Mouse (Mus musculus): Measurements from ENCODE around the gene Tada2b. TPM values are rescaled to one million over a fixed set of nuclear protein-coding genes. Genes with fewer than 3 reads are reported as not detected.

Tada2b gene
- polyA plus RNA-seq, 1 experiment from 2014 or later: 1.5 TPM

GRCm38 (mm10) chr5:36515126-36515525 lies 31.0 kb upstream of the Tada2b start:
- no peak overlapping the region for H3K9ac ChIP-seq (ENCODE audit: low read length)
- TF ChIP-seq EP300 (optimal IDR thresholded peaks at IDR 0.05) (no peak), CTCF (IDR thresholded peaks at IDR 0.05; ENCODE audit: low read depth) (no peak)
- H3K27ac ChIP-seq (replicated peaks): no peak overlapping the region
- DNase-seq (ENCODE audit: low spot score): no peak
- no peaks in the 10 kb centered on the region for H3K4me1 ChIP-seq (replicated peaks; ENCODE audit: control insufficient read depth, insufficient read depth)
- H3K27me3 ChIP-seq (ENCODE audit: control insufficient read depth, insufficient read depth, low read length): no peaks in the 10 kb centered on the region
- peaks cover 26% of the 10 kb centered on the region for H3K36me3 ChIP-seq (ENCODE audit: control insufficient read depth, insufficient read depth, low read length)
- H3K4me3 ChIP-seq (ENCODE audit: low read depth, low read length): no peak overlapping the region
- H3K9me3 ChIP-seq (ENCODE audit: control insufficient read depth, low read length): no peaks in the 10 kb centered on the region
- 79% methylated on average over 1 of the region's 1 CpGs for WGBS
- no peak for ATAC-seq (ENCODE audit: low FRiP score, low TSS enrichment)
- H3K4me2 ChIP-seq (replicated peaks; ENCODE audit: low read depth): no peak overlapping the region

GRCm38 (mm10) chr5:36510956-36511355 lies 26.9 kb upstream of the Tada2b start:
- DNase-seq (ENCODE audit: low spot score) (no peak), ATAC-seq (ENCODE audit: low FRiP score, low TSS enrichment) (no peak)
- Histone ChIP-seq H3K36me3 (ENCODE audit: control insufficient read depth, insufficient read depth, low read length) (peaks cover 19% of the 10 kb centered on the region), H3K4me3 (ENCODE audit: low read depth, low read length) (no peak overlapping the region), H3K4me1 (replicated peaks; ENCODE audit: control insufficient read depth, insufficient read depth) (no peaks in the 10 kb centered on the region), H3K9me3 (ENCODE audit: control insufficient read depth, low read length) (no peaks in the 10 kb centered on the region), H3K27me3 (ENCODE audit: control insufficient read depth, insufficient read depth, low read length) (no peaks in the 10 kb centered on the region), H3K9ac (ENCODE audit: low read length) (no peak overlapping the region), H3K27ac (replicated peaks) (no peak overlapping the region), H3K4me2 (replicated peaks; ENCODE audit: low read depth) (no peak overlapping the region)
- 93% methylated on average over 2 of the region's 2 CpGs for WGBS
- no peak for TF ChIP-seq CTCF (IDR thresholded peaks at IDR 0.05; ENCODE audit: low read depth)
- no peak for TF ChIP-seq EP300 (optimal IDR thresholded peaks at IDR 0.05)

- no peaks in the 10 kb centered on the region for H3K4me1 ChIP-seq (replicated peaks; ENCODE audit: control insufficient read depth, insufficient read depth)
- no peaks in the 10 kb centered on the region for H3K27me3 ChIP-seq (ENCODE audit: control insufficient read depth, insufficient read depth, low read length)
- H3K4me2 ChIP-seq (replicated peaks; ENCODE audit: low read depth): no peak overlapping the region
- 97% methylated on average over 10 of the region's 10 CpGs for WGBS
- no peak overlapping the region for H3K4me3 ChIP-seq (ENCODE audit: low read depth, low read length)
- ATAC-seq (ENCODE audit: low FRiP score, low TSS enrichment) (no peak), DNase-seq (ENCODE audit: low spot score) (no peak)
- no peak overlapping the region for H3K27ac ChIP-seq (replicated peaks)
- no peaks in the 10 kb centered on the region for H3K9me3 ChIP-seq (ENCODE audit: control insufficient read depth, low read length)
- no peak overlapping the region for H3K9ac ChIP-seq (ENCODE audit: low read length)
- peaks cover 13% of the 10 kb centered on the region for H3K36me3 ChIP-seq (ENCODE audit: control insufficient read depth, insufficient read depth, low read length)
- TF ChIP-seq EP300 (optimal IDR thresholded peaks at IDR 0.05) (no peak), CTCF (IDR thresholded peaks at IDR 0.05; ENCODE audit: low read depth) (no peak)
Observed at GRCm38 (mm10) chr5:36508351-36508750, 24.3 kb upstream of the Tada2b start.

GRCm38 (mm10) chr5:36505643-36506042 lies 21.6 kb upstream of the Tada2b start:
- H3K27me3 ChIP-seq (ENCODE audit: control insufficient read depth, insufficient read depth, low read length): no peaks in the 10 kb centered on the region
- TF ChIP-seq EP300 (optimal IDR thresholded peaks at IDR 0.05): no peak
- no peak for TF ChIP-seq CTCF (IDR thresholded peaks at IDR 0.05; ENCODE audit: low read depth)
- H3K9me3 ChIP-seq (ENCODE audit: control insufficient read depth, low read length): no peaks in the 10 kb centered on the region
- no peak overlapping the region for H3K9ac ChIP-seq (ENCODE audit: low read length)
- peaks cover 16% of the 10 kb centered on the region for H3K36me3 ChIP-seq (ENCODE audit: control insufficient read depth, insufficient read depth, low read length)
- DNase-seq (ENCODE audit: low spot score) (no peak), ATAC-seq (ENCODE audit: low FRiP score, low TSS enrichment) (no peak)
- no peak overlapping the region for H3K27ac ChIP-seq (replicated peaks)
- H3K4me3 ChIP-seq (ENCODE audit: low read depth, low read length): no peak overlapping the region
- 68% methylated on average over 5 of the region's 5 CpGs for WGBS
- H3K4me1 ChIP-seq (replicated peaks; ENCODE audit: control insufficient read depth, insufficient read depth): no peaks in the 10 kb centered on the region
- H3K4me2 ChIP-seq (replicated peaks; ENCODE audit: low read depth): no peak overlapping the region

GRCm38 (mm10) chr5:36505235-36505634 lies 21.1 kb upstream of the Tada2b start:
- Histone ChIP-seq H3K4me2 (replicated peaks; ENCODE audit: low read depth) (no peak overlapping the region), H3K4me3 (ENCODE audit: low read depth, low read length) (no peak overlapping the region), H3K4me1 (replicated peaks; ENCODE audit: control insufficient read depth, insufficient read depth) (no peaks in the 10 kb centered on the region), H3K27me3 (ENCODE audit: control insufficient read depth, insufficient read depth, low read length) (no peaks in the 10 kb centered on the region), H3K27ac (replicated peaks) (no peak overlapping the region), H3K9me3 (ENCODE audit: control insufficient read depth, low read length) (no peaks in the 10 kb centered on the region), H3K9ac (ENCODE audit: low read length) (no peak overlapping the region), H3K36me3 (ENCODE audit: control insufficient read depth, insufficient read depth, low read length) (peaks cover 12% of the 10 kb centered on the region)
- 83% methylated on average over 7 of the region's 7 CpGs for WGBS
- peak; percentile 54; the same call in 1 of the 2 replicates for ATAC-seq (ENCODE audit: low FRiP score, low TSS enrichment)
- no peak for TF ChIP-seq CTCF (IDR thresholded peaks at IDR 0.05; ENCODE audit: low read depth)
- no peak for TF ChIP-seq EP300 (optimal IDR thresholded peaks at IDR 0.05)
- DNase-seq (ENCODE audit: low spot score): no peak

- DNase-seq (ENCODE audit: low spot score) (no peak), ATAC-seq (ENCODE audit: low FRiP score, low TSS enrichment) (no peak)
- TF ChIP-seq CTCF (IDR thresholded peaks at IDR 0.05; ENCODE audit: low read depth): no peak
- Histone ChIP-seq H3K27me3 (ENCODE audit: control insufficient read depth, insufficient read depth, low read length) (no peaks in the 10 kb centered on the region), H3K4me2 (replicated peaks; ENCODE audit: low read depth) (no peak overlapping the region), H3K27ac (replicated peaks) (no peak overlapping the region), H3K9ac (ENCODE audit: low read length) (no peak overlapping the region), H3K4me3 (ENCODE audit: low read depth, low read length) (no peak overlapping the region), H3K36me3 (ENCODE audit: control insufficient read depth, insufficient read depth, low read length) (peaks cover 27% of the 10 kb centered on the region), H3K4me1 (replicated peaks; ENCODE audit: control insufficient read depth, insufficient read depth) (no peaks in the 10 kb centered on the region), H3K9me3 (ENCODE audit: control insufficient read depth, low read length) (no peaks in the 10 kb centered on the region)
- WGBS: 96% methylated on average over 9 of the region's 9 CpGs
Observed at GRCm38 (mm10) chr5:36494709-36495108, 10.6 kb upstream of the Tada2b start.
